In the genomic region with DNA sequence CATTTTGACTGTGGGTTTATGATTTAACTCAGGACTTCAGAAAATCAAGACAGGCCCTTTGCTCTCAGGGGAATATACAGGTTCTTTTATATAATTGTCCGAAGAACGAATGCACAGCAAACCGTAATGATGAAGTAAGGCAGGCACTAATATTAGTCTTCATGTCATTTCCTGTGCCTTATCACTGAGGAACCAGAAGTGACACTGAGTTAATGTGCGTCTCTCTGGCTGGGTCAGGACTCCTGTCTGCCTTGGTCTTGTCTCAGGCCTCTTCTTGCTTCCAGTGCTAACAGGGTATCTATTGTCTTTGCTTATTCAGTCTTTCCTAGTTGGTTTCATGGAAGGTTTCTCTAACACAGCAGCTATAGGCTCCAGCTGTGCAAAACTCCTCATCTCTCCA, we compare ENCODE assay signal across 20 mouse cellular contexts. TPM values are rescaled to one million over a fixed set of nuclear protein-coding genes. Genes with fewer than 3 reads are reported as not detected.
A peak's percentile ranks its signal among the peaks of the same experiment; 100 is the strongest.
DNase-seq lines count a peak whose midpoint lies in the region; ATAC-seq and TF ChIP-seq lines count a peak whose summit lies in the region.
"Had no signal": no experiment of that assay in that cellular context is flagged by ENCODE, and none has a peak within 500 bp of the region (broad histone marks: within the 10 kb centered on the region; RNA-seq: fewer than 3 reads in every experiment).

No protein-coding gene starts in this region.

- no peak for TF ChIP-seq CTCF in stomach, postnatal 0 days (IDR thresholded peaks at IDR 0.05; ENCODE audit: low read depth)

- WGBS in hindbrain, embryonic 13.5 days = 43% methylated on average over 4 of the region's 4 CpGs
- WGBS in hindbrain, embryonic 11.5 days = 69% methylated on average over 4 of the region's 4 CpGs
- WGBS in limb, embryonic 10.5 days = 84% methylated on average over 4 of the region's 4 CpGs
- 85% methylated on average over 4 of the region's 4 CpGs for WGBS in stomach, postnatal 0 days

- ATAC-seq in hindbrain, embryonic 13.5 days (ENCODE audit: low FRiP score) = no peak
- no peak for ATAC-seq in hindbrain, embryonic 11.5 days (ENCODE audit: low FRiP score)
- ATAC-seq in megakaryocyte-erythroid progenitor cell, adult 5-6 weeks (replicated peaks; ENCODE audit: low FRiP score, low TSS enrichment, poor library complexity, severe bottlenecking) = peak; percentile 76
- ATAC-seq in stomach, postnatal 0 days (ENCODE audit: low FRiP score, low TSS enrichment) = no peak
- ATAC-seq: inflammation-experienced regulatory T-cells, adult 6 months had no signal

- H3K4me3 ChIP-seq in hindbrain, embryonic 13.5 days = no peak overlapping the region
- no peak overlapping the region for H3K4me3 ChIP-seq in hindbrain, embryonic 11.5 days (ENCODE audit: low read depth, low read length)
- no peak overlapping the region for H3K4me3 ChIP-seq in limb, embryonic 10.5 days
- no peak overlapping the region for H3K4me3 ChIP-seq in stomach, postnatal 0 days (ENCODE audit: low read depth, low read length)
- H3K4me3 ChIP-seq: embryonic facial prominence, embryonic 12.5 days; heart, embryonic 10.5 days; lung, embryonic 15.5 days; myocyte had no signal

- DNase-seq in hindbrain, embryonic 11.5 days (ENCODE audit: low spot score) = no peak
- DNase-seq in MEL-GATA-1-ER (ENCODE audit: extremely low read depth, low read depth) (peak; percentile 64), liver (peak; percentile 11)
- no peak for DNase-seq in limb, embryonic 10.5 days (ENCODE audit: low spot score)
- DNase-seq in stomach, postnatal 0 days (ENCODE audit: low spot score) = no peak
- DNase-seq in thymus, postnatal 36 days = no peak
- DNase-seq: adrenal gland, postnatal 36 days; cerebellum, postnatal 25 days; heart, postnatal 36 days; kidney, adult 9 months; kidney, postnatal 4 days; right cerebral cortex, postnatal 4 days had no signal

- TF ChIP-seq EP300 in stomach, postnatal 0 days (optimal IDR thresholded peaks at IDR 0.05) = no peak

- H3K9ac ChIP-seq in hindbrain, embryonic 13.5 days = no peak overlapping the region
- no peak overlapping the region for H3K9ac ChIP-seq in hindbrain, embryonic 11.5 days (ENCODE audit: low read depth, low read length)
- H3K9ac ChIP-seq in stomach, postnatal 0 days (ENCODE audit: low read length) = no peak overlapping the region
- H3K9ac ChIP-seq: embryonic facial prominence, embryonic 12.5 days; lung, embryonic 15.5 days had no signal

- no peak overlapping the region for H3K4me2 ChIP-seq in hindbrain, embryonic 13.5 days
- H3K4me2 ChIP-seq in hindbrain, embryonic 11.5 days (replicated peaks; ENCODE audit: low read depth, low read length) = no peak overlapping the region
- no peak overlapping the region for H3K4me2 ChIP-seq in stomach, postnatal 0 days (replicated peaks; ENCODE audit: low read depth)
- H3K4me2 ChIP-seq: embryonic facial prominence, embryonic 12.5 days; lung, embryonic 15.5 days had no signal

- H3K9me3 ChIP-seq in hindbrain, embryonic 13.5 days = no peaks in the 10 kb centered on the region
- H3K9me3 ChIP-seq in hindbrain, embryonic 11.5 days (ENCODE audit: control insufficient read depth, low read length) = no peaks in the 10 kb centered on the region
- no peaks in the 10 kb centered on the region for H3K9me3 ChIP-seq in limb, embryonic 10.5 days (replicated peaks)
- H3K9me3 ChIP-seq in stomach, postnatal 0 days (ENCODE audit: control insufficient read depth, low read length) = no peaks in the 10 kb centered on the region
- H3K9me3 ChIP-seq: embryonic facial prominence, embryonic 12.5 days; G1E; heart, embryonic 10.5 days; lung, embryonic 15.5 days had no signal

- no peaks in the 10 kb centered on the region for H3K36me3 ChIP-seq in hindbrain, embryonic 13.5 days
- no peaks in the 10 kb centered on the region for H3K36me3 ChIP-seq in hindbrain, embryonic 11.5 days (ENCODE audit: control insufficient read depth, insufficient read depth, low read length)
- H3K36me3 ChIP-seq in limb, embryonic 10.5 days = no peaks in the 10 kb centered on the region
- H3K36me3 ChIP-seq in stomach, postnatal 0 days (ENCODE audit: control insufficient read depth, insufficient read depth, low read length) = no peaks in the 10 kb centered on the region
- H3K36me3 ChIP-seq: embryonic facial prominence, embryonic 12.5 days; G1E; heart, embryonic 10.5 days; lung, embryonic 15.5 days had no signal

- H3K27ac ChIP-seq in hindbrain, embryonic 13.5 days = peak overlapping the region; percentile 71
- H3K27ac ChIP-seq in hindbrain, embryonic 11.5 days (ENCODE audit: low read depth, low read length) = no peak overlapping the region
- H3K27ac ChIP-seq in limb, embryonic 10.5 days = no peak overlapping the region
- H3K27ac ChIP-seq in stomach, postnatal 0 days (replicated peaks) = no peak overlapping the region
- H3K27ac ChIP-seq: embryonic facial prominence, embryonic 12.5 days; heart, embryonic 10.5 days; lung, embryonic 15.5 days had no signal

- peaks cover 24% of the 10 kb centered on the region for H3K4me1 ChIP-seq in hindbrain, embryonic 13.5 days (replicated peaks)
- no peaks in the 10 kb centered on the region for H3K4me1 ChIP-seq in hindbrain, embryonic 11.5 days (replicated peaks; ENCODE audit: control insufficient read depth, insufficient read depth, low read length)
- 0 out of 2 replicates have a peak, but pooled peaks cover 4% of the 10 kb centered on the region for H3K4me1 ChIP-seq in limb, embryonic 10.5 days
- H3K4me1 ChIP-seq in stomach, postnatal 0 days (replicated peaks; ENCODE audit: control insufficient read depth, insufficient read depth) = no peaks in the 10 kb centered on the region
- H3K4me1 ChIP-seq: embryonic facial prominence, embryonic 12.5 days; heart, embryonic 10.5 days; lung, embryonic 15.5 days had no signal

- no peaks in the 10 kb centered on the region for H3K27me3 ChIP-seq in hindbrain, embryonic 13.5 days
- H3K27me3 ChIP-seq in hindbrain, embryonic 11.5 days (ENCODE audit: control insufficient read depth, insufficient read depth, low read length) = no peaks in the 10 kb centered on the region
- H3K27me3 ChIP-seq in limb, embryonic 10.5 days (ENCODE audit: low read depth, poor library complexity, severe bottlenecking) = no peaks in the 10 kb centered on the region
- no peaks in the 10 kb centered on the region for H3K27me3 ChIP-seq in stomach, postnatal 0 days (ENCODE audit: control insufficient read depth, insufficient read depth, low read length)
- H3K27me3 ChIP-seq: embryonic facial prominence, embryonic 12.5 days; lung, embryonic 15.5 days had no signal

RNA-seq across cellular contexts. Expression of a gene that starts 41.9 kb away (rescaled TPM):
- 32.9 and 34.3 TPM in 2 replicates for polyA plus RNA-seq in hindbrain, embryonic 13.5 days (2015; fragmentation: Nextera tagmentation; extraction: Ambion mirVana)
- 46.0 and 51.3 TPM in 2 replicates for polyA plus RNA-seq in hindbrain, embryonic 11.5 days (2014; fragmentation: Nextera tagmentation; extraction: Ambion mirVana)
- total RNA-seq in megakaryocyte-erythroid progenitor cell, adult 5-6 weeks (2014; fragmentation: Nextera tagmentation) = 48.1 and 53.9 TPM in 2 replicates
- 83.5 and 95.2 TPM in 2 replicates for total RNA-seq in megakaryocyte-erythroid progenitor cell, adult 5-6 weeks (2017)
- polyA plus RNA-seq in limb, embryonic 10.5 days (2016; fragmentation: Nextera tagmentation; extraction: Ambion mirVana) = 44.8 and 45.2 TPM in 2 replicates
- 37.0 and 38.3 TPM in 2 replicates for polyA plus RNA-seq in stomach, postnatal 0 days (2015; fragmentation: Nextera tagmentation; extraction: Ambion mirVana)

Comparison
In these comparisons a context has a peak if more than half of its experiments do, and no peak if none do; other contexts are left out.
1. DNase-seq: peak in MEL-GATA-1-ER (single experiment) and liver (single experiment); none in hindbrain, embryonic 11.5 days (single experiment), limb, embryonic 10.5 days (single experiment), stomach, postnatal 0 days (single experiment) and thymus, postnatal 36 days (0 of 2).